Mouse (Mus musculus): ENCODE data around the gene Rbbp9.

DNA sequence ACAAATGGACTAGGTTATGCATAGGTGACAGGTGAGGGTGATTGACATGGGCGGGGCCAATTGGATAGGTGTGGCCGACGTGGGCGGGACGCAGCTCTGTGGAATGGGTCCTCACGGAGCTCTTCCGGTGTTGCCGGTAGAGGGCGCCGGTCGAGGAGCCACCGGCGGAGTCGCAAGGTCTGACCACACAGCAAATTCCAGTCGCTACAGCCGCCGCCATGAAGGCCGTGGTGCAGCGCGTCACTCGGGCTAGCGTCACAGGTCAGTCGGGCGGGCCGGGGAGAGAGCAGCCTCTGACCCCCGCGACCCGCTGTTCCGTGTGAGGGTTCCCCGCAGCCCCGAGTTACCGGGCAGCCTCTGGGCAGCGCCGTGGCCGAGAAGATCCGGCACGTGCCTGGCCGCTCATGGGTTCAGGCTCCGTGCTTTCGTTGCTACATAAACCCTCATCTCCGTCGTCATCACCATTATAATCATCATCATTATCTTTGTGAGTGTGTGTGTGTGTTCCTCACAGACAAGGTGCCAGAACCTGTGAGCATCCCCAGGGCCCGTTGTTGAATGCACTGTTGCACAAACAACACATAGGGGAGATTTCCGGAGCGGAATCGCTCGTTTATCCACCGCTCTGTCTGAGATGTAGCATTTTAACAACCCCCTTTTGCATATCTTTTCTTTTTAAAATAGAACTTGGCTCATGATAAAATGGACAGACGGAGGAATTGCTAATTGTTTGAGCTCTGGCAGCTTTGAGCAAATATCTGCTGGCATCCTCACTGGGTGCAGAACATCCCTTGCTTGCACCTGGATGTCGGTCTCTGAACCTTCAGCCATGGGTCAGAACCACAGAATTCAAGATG lies 49.4 kb upstream of the Rbbp9 start, which contains the start of gene Dtd1:
- TF ChIP-seq CTCF (IDR thresholded peaks at IDR 0.05; ENCODE audit: borderline replicate concordance, insufficient read depth, low read depth, low read length) (peak; percentile 73), POLR2A (IDR thresholded peaks at IDR 0.05; ENCODE audit: borderline replicate concordance, insufficient read depth, low read length) (peak; percentile 85)
